Mouse (Mus musculus) central nervous system, embryonic 11.5 days (tissue): ENCODE data around the gene Tecpr2. TPM values are rescaled to one million over a fixed set of nuclear protein-coding genes. Genes with fewer than 3 reads are reported as not detected.

Experiments used
- polyA plus RNA-seq: library from polyadenylated mRNA; depleted of rRNA; stranded (reverse); fragments of >200 nt; gene quantifications from 2 replicates; pipeline ENCODE4 v1.2.3, GENCODE M21; 2012; rRNA removed

The Tecpr2 gene
- 8.1 and 10.7 TPM in 2 replicates for polyA plus RNA-seq

GRCm38 (mm10) chr12:110889036-110890020 is at the start of gene Tecpr2, which contains the start of gene Cinp:
Tecpr2 (plus strand) TSS chr12:110889264.
Cinp (minus strand) TSS chr12:110889145.

GRCm38 (mm10) chr12:110840348-110841198 is 48.5 kb upstream of the Tecpr2 start, which contains the start of gene Mok:
Mok (minus strand) TSS chr12:110840939.

GRCm38 (mm10) chr12:110850010-110850928 is 38.8 kb upstream of the Tecpr2 start, which contains the start of gene Zfp839:
Zfp839 (plus strand) TSS chr12:110850253.

DNA sequence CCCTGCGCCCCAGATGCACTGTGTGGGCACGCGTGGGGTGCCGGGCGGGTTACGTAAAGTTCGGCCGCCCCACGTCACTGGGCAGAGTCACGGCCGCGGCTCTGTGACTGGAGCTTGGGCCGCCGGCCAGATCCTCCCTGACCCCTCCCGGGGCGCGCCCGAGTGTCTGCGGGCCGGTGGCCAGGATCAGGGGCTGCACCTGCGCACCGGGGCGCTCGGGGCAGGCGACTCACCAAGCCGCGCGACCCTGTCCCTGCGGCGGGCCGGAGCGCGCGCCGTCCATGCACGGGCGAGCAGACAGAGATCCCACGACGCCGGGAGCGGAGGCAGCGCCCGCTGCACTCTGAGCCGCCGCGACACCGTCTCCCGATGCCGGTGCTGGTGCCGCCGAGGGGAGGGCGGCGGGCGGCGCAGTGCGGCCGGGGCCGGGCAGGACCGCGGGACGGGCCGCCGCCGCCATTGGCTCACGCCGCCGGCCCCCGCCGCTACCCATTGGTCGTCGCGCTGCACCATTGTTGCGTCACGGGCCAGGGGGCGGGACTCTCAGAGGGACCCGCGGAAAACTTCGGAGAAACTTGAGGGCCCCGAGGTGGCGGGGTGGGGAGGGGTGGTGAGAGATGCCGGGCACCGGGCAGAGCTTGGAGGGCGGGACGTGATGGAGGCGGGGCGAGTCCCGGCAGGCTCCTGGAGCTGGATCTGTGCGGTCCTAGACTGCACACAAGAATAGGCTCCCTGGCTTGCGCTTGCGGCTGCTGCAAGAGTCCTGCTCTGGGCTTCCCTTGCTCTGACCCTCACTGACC is 89.7 kb downstream of the Tecpr2 start, which contains the start of gene Ankrd9:
Gene Ankrd9, minus strand, starts transcription at position 434 of the 800 bp plus-strand sequence.

Other genes starting within 250 kb of the Tecpr2 start
- gene 1700001K19Rik, start 206.6 kb upstream of the Tecpr2 start, polyA plus RNA-seq: not detected in 2 replicates
- 533 and 634 TPM in 2 replicates for gene Hsp90aa1, start 186.5 kb upstream of the Tecpr2 start, polyA plus RNA-seq
- 17.9 and 26.2 TPM in 2 replicates for gene Wdr20, start 151.3 kb upstream of the Tecpr2 start, polyA plus RNA-seq
- 8.1 and 12.3 TPM in 2 replicates for gene Mok, start 48.3 kb upstream of the Tecpr2 start, polyA plus RNA-seq
- 6.5 and 6.8 TPM in 2 replicates for gene Zfp839, start 39.0 kb upstream of the Tecpr2 start, polyA plus RNA-seq
- 61.3 and 71.8 TPM in 2 replicates for gene Cinp, start 119 bp upstream of the Tecpr2 start, polyA plus RNA-seq
- 13.7 and 14.8 TPM in 2 replicates for gene Ankrd9, start 89.8 kb downstream of the Tecpr2 start, polyA plus RNA-seq
- gene Rcor1, start 150.1 kb downstream of the Tecpr2 start, polyA plus RNA-seq: 16.5 and 22.9 TPM in 2 replicates